Mouse (Mus musculus) intestine, postnatal 0 days (tissue): ENCODE measurements at regions not wholly inside any gene's neighbourhood (a gene's known extent, or its start where the extent isn't known, plus 50 kb on each side); places are given as distances from the start of the nearest gene placed in this dataset.

Experiments
- ATAC-seq: fragments of 200-750 bp; cut with Nextera tagmentation; 2 replicates; pipeline ENCODE4 v1.8.0; 2017; ENCODE audit warnings: mild to moderate bottlenecking, moderate TSS enrichment, moderate library complexity
- H3K27ac ChIP-seq: fragments of 300-500 bp; sonication (generic); 2 replicates; pipeline ENCODE4 v1.5.1; 2014; ENCODE audit warnings: mild to moderate bottlenecking, low read depth, low read length, moderate library complexity
- H3K27me3 ChIP-seq: fragments of 300-500 bp; sonication (generic); replicated peaks from 2 replicates; pipeline ENCODE4 v1.6.1; 2014; ENCODE audit warnings: low read length, mixed read lengths; ENCODE audit not compliant: control insufficient read depth, insufficient read depth
- H3K36me3 ChIP-seq: fragments of 300-500 bp; sonication (generic); 2 replicates; pipeline ENCODE4 v1.6.1; 2014; ENCODE audit warnings: mild to moderate bottlenecking, moderate library complexity; ENCODE audit not compliant: control insufficient read depth, insufficient read depth
- H3K4me1 ChIP-seq: fragments of 300-500 bp; sonication (generic); replicated peaks from 2 replicates; pipeline ENCODE4 v1.6.1; 2014; ENCODE audit warnings: antibody characterized with exemption, low read length, mixed read lengths; ENCODE audit not compliant: control insufficient read depth, insufficient read depth
- H3K4me2 ChIP-seq: fragments of 300-500 bp; sonication (generic); replicated peaks from 2 replicates; pipeline ENCODE4 v1.6.1; 2014; ENCODE audit warnings: low read depth, mild to moderate bottlenecking, moderate library complexity
- H3K4me3 ChIP-seq: fragments of 300-500 bp; sonication (generic); 2 replicates; pipeline ENCODE4 v1.5.1; 2014; ENCODE audit warnings: low read depth, low read length
- H3K9ac ChIP-seq: fragments of 300-500 bp; sonication (generic); 2 replicates; pipeline ENCODE4 v1.6.1; 2014; ENCODE audit warnings: mild to moderate bottlenecking, low read depth, low read length
- H3K9me3 ChIP-seq: fragments of 300-500 bp; sonication (generic); 2 replicates; pipeline ENCODE4 v1.6.1; 2016; ENCODE audit warnings: mixed run types; ENCODE audit not compliant: control insufficient read depth
- CTCF ChIP-seq: sonication (generic); IDR thresholded peaks from 2 replicates; pipeline ENCODE4 v1.5.1; 2016; ENCODE audit warnings: low read depth, mild to moderate bottlenecking, control low read depth, antibody characterized with exemption, moderate library complexity
- WGBS: fragments of 180-500 bp; shearing (Covaris S2); extraction: QIAGEN DNeasy Blood & Tissue Kit; methylation state at CpG from one replicate; pipeline ENCODE4 v1.1.7; 2014; 5-methylcytosine and 5-hydroxymethylcytosine counted together

GRCm38 (mm10) chr8:95968828-95969227 lies 80.5 kb upstream of the Got2 start:
- no peak for ATAC-seq
- no peak overlapping the region for H3K27ac ChIP-seq
- H3K4me3 ChIP-seq: no peak overlapping the region
- H3K9ac ChIP-seq: no peak overlapping the region
- no peaks in the 10 kb centered on the region for H3K4me1 ChIP-seq
- H3K4me2 ChIP-seq: no peak overlapping the region
- no peaks in the 10 kb centered on the region for H3K27me3 ChIP-seq
- no peaks in the 10 kb centered on the region for H3K36me3 ChIP-seq
- WGBS: 95% methylated on average over 6 of the region's 6 CpGs
- no peak for TF ChIP-seq CTCF
- no peaks in the 10 kb centered on the region for H3K9me3 ChIP-seq

DNA sequence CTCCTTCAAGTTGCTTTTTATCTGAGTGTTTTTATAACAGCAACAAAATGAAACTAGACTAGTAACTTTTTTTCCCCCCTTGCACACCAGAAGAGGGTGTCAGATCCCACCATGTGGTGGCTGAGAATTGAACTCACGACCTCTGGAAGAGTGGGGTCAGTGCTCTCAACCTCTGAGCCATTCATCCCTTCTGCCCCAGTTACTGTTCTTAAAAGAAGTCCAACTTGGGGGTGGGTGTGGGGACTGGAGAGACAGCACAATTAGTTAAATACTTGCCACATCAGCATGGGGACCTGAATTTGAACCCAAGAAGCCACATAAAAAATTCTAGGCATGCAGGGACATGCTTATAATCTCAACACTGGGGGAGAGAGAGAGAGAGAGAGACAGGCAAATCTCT lies 78.1 kb upstream of the Got2 start:
- Histone ChIP-seq H3K4me3 (no peak overlapping the region), H3K9me3 (no peaks in the 10 kb centered on the region), H3K4me2 (no peak overlapping the region), H3K27me3 (no peaks in the 10 kb centered on the region), H3K4me1 (no peaks in the 10 kb centered on the region), H3K36me3 (no peaks in the 10 kb centered on the region), H3K9ac (no peak overlapping the region), H3K27ac (no peak overlapping the region)
- no peak for ATAC-seq
- 52% methylated on average over 1 of the region's 1 CpGs for WGBS
- no peak for TF ChIP-seq CTCF

DNA sequence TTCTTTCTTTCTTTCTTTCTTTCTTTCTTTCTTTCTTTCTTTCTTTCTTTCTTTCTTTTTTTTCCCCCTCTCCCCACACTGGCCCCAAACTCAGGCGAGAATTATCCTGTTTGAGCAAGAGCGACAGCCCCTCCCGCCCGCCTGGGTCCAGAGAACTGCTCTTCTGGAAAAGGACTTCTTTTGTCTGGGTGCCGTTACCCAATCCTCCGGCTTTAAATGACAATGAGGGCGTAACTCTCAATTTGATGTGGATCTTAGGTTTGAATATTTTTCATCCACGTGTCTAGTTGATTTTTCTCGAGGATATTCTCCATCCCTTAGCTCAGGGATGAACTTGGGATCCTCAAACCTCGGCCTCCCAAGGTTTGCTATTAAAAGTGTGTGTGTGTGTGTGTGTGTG lies 63.9 kb upstream of the Got2 start:
- Histone ChIP-seq H3K27me3 (no peaks in the 10 kb centered on the region), H3K36me3 (no peaks in the 10 kb centered on the region), H3K4me3 (peak overlapping the region; percentile 26), H3K4me1 (no peaks in the 10 kb centered on the region), H3K9ac (no peak overlapping the region), H3K27ac (no peak overlapping the region), H3K9me3 (no peaks in the 10 kb centered on the region), H3K4me2 (peak overlapping the region; percentile 62)
- no peak for TF ChIP-seq CTCF
- 31% methylated on average over 10 of the region's 10 CpGs for WGBS
- no peak for ATAC-seq

DNA sequence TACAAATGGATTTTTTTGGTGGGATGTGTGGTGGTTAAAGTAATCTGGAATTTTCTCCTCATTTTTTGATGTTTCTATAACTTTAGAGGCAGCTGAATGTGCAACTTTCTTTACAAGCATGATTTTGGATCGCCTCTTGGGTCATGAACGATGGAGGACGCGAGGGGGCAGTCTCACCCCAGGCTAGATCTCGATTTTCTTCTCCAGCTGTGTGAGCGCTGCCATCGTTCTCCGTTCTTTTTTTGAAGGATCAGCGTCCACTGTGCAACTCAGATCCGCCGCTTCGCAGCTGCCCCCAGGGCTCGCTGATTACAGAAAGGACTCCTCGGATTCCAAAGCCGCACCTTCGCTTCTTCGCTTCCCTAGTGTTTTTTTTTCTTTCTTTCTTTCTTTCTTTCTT lies 63.4 kb upstream of the Got2 start:
- H3K27ac ChIP-seq: no peak overlapping the region
- H3K9me3 ChIP-seq: no peaks in the 10 kb centered on the region
- H3K36me3 ChIP-seq: no peaks in the 10 kb centered on the region
- H3K4me2 ChIP-seq: peak overlapping the region; percentile 62
- peak; percentile 86 for TF ChIP-seq CTCF
- no peak for ATAC-seq
- no peaks in the 10 kb centered on the region for H3K4me1 ChIP-seq
- no peak overlapping the region for H3K9ac ChIP-seq
- no peaks in the 10 kb centered on the region for H3K27me3 ChIP-seq
- H3K4me3 ChIP-seq: peak overlapping the region; percentile 26
- WGBS: 4% methylated on average over 17 of the region's 17 CpGs
